Mouse (Mus musculus): Measurements from ENCODE around the gene Slc25a18. TPM values are rescaled to one million over a fixed set of nuclear protein-coding genes. Genes with fewer than 3 reads are reported as not detected.

The Slc25a18 gene
- total RNA-seq, 2 experiments from 2014 or later, result 0.22 TPM; not detected in 1

GRCm38 (mm10) chr6:120837152-120837530, 63.8 kb downstream of the Slc25a18 start:
- no peak for ATAC-seq (ENCODE audit: poor library complexity, severe bottlenecking)

DNA sequence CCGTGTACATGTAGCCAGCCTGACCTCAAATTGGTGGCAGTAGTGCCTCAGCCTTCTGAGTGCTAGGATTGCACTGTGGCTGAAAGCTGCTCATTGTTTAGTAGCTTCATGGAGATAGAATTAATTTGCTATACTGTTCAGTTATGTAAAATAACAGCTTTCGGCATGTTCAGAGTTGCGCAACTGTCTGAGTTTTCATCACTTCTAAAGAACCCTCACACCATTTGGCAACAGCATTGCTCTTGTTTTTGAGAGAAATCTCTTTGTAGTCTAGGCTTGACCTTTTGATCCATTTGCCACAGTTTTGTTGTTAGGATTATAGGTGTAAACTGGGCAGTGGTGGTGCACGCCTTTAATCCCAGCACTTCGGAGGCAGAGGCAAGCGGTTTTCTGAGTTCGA, 66.9 kb downstream of the Slc25a18 start:
- no peak for ATAC-seq (ENCODE audit: poor library complexity, severe bottlenecking)

DNA sequence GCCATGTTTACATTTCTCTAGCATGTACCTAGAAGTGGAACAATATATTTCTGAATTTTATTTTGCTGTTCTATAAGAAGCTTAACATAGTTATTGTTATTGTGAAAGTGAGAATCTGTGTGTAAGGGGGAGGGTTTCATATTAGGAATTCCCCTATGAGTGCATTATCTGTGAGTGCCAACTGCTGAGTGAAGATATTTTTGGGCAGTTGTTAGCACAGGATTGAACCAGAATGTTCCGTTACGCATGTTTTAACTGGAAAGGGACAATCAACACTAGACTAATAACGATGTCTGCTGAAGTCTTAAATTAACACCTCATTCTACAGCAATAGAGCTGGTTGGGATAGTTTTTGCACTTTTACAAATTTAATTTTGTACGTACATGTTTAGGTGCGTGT, 68.4 kb downstream of the Slc25a18 start:
- no peak for ATAC-seq (ENCODE audit: poor library complexity, severe bottlenecking)

Other genes with a start within 250 kb of the Slc25a18 start
- gene Hdhd5, start 242.3 kb upstream of the Slc25a18 start, total RNA-seq (2015), result 4.4 and 6.6 TPM in 2 replicates
- 9.4 and 11.0 TPM in 2 replicates for gene Hdhd5, start 242.3 kb upstream of the Slc25a18 start, total RNA-seq (2017)
- gene Cecr2, start 107.2 kb upstream of the Slc25a18 start, total RNA-seq (2015), result 0.25 and 0.55 TPM in 2 replicates
- gene Cecr2, start 107.2 kb upstream of the Slc25a18 start, total RNA-seq (2017), result 1.7 and 2.4 TPM in 2 replicates
- 199 and 215 TPM in 2 replicates for gene Atp6v1e1, start 49.2 kb downstream of the Slc25a18 start, total RNA-seq (2015)
- 199 and 203 TPM in 2 replicates for gene Atp6v1e1, start 49.2 kb downstream of the Slc25a18 start, total RNA-seq (2017)
- 12.3 and 14.6 TPM in 2 replicates for gene Bcl2l13, start 62.6 kb downstream of the Slc25a18 start, total RNA-seq (2015)
- 16.3 and 24.5 TPM in 2 replicates for gene Bcl2l13, start 62.6 kb downstream of the Slc25a18 start, total RNA-seq (2017)
- 74.3 and 89.0 TPM in 2 replicates for gene Bid, start 143.3 kb downstream of the Slc25a18 start, total RNA-seq (2015)
- 48.1 and 51.6 TPM in 2 replicates for gene Bid, start 143.3 kb downstream of the Slc25a18 start, total RNA-seq (2017)